Mouse (Mus musculus): ENCODE measurements around the gene Ube2j1.

- TF ChIP-seq TAL1 (IDR thresholded peaks at IDR 0.05; ENCODE audit: low read length) (no peak), GATA1 (IDR thresholded peaks at IDR 0.05; ENCODE audit: low read length) (no peak)
Measured at GRCm38 (mm10) chr4:33057890-33058687, 26.9 kb downstream of the Ube2j1 start.

Measured in erythroblast, embryonic 14.5 days (primary cell).